ENCODE assay signal across 9 mouse cellular contexts in genomic region chr19:55218741-55219221, GRCm38 (mm10). TPM values are rescaled to one million over a fixed set of nuclear protein-coding genes. Genes with fewer than 3 reads are reported as not detected.
A peak's percentile ranks its signal among the peaks of the same experiment; 100 is the strongest.
DNase-seq lines count a peak whose midpoint lies in the region; ATAC-seq lines count a peak whose summit lies in the region.
"Had no signal": no experiment of that assay in that cellular context is flagged by ENCODE, and none has a peak within 500 bp of the region (broad histone marks: within the 10 kb centered on the region; RNA-seq: fewer than 3 reads in every experiment).

No protein-coding gene starts in this region.

- no peak overlapping the region for H3K27ac ChIP-seq in heart, embryonic 15.5 days
- no peak overlapping the region for H3K27ac ChIP-seq in hindbrain, embryonic 16.5 days (ENCODE audit: low read depth, low read length)
- 0 out of 2 replicates have a peak overlapping the region, but pooled peaks have one; percentile 13 for H3K27ac ChIP-seq in midbrain, embryonic 14.5 days (replicated peaks; ENCODE audit: low read depth, low read length)

- H3K36me3 ChIP-seq in heart, embryonic 15.5 days = no peaks in the 10 kb centered on the region
- H3K36me3 ChIP-seq in hindbrain, embryonic 16.5 days (ENCODE audit: control insufficient read depth, insufficient read depth, low read length) = no peaks in the 10 kb centered on the region
- H3K36me3 ChIP-seq in midbrain, embryonic 14.5 days (ENCODE audit: control insufficient read depth, insufficient read depth, low read length) = no peaks in the 10 kb centered on the region
- H3K36me3 ChIP-seq: G1E had no signal

- intact Hi-C loops in heart, postnatal 10 days (cut with DNase I) = loop anchor here (1.0 to 2.0 kb wide), 2 partner anchors 36 to 87 kb away; no protein-coding TSS in a partner anchor

- no peaks in the 10 kb centered on the region for H3K9me3 ChIP-seq in heart, embryonic 15.5 days (replicated peaks)
- no peaks in the 10 kb centered on the region for H3K9me3 ChIP-seq in hindbrain, embryonic 16.5 days (ENCODE audit: control insufficient read depth, low read length)
- H3K9me3 ChIP-seq in midbrain, embryonic 14.5 days (ENCODE audit: control insufficient read depth, low read length) = no peaks in the 10 kb centered on the region
- H3K9me3 ChIP-seq: G1E had no signal

- peak overlapping the region; percentile 50; the same call in 1 of the 2 replicates for H3K9ac ChIP-seq in heart, embryonic 15.5 days
- H3K9ac ChIP-seq in hindbrain, embryonic 16.5 days (ENCODE audit: low read depth, low read length) = peak overlapping the region; percentile 60
- H3K9ac ChIP-seq in midbrain, embryonic 14.5 days (replicated peaks; ENCODE audit: low read length) = peak overlapping the region; percentile 37; the same call in 1 of the 2 replicates

- no peak for DNase-seq in heart, postnatal 10 days
- DNase-seq in c-Kit-negative CD71-positive TER-119-positive erythroid progenitor cells, embryonic 14.5 days (ENCODE audit: low read depth, low spot score) = peak; percentile 70
- no peak for DNase-seq in midbrain, embryonic 14.5 days
- DNase-seq in adrenal gland, adult 8-10 months = no peak
- DNase-seq in adrenal gland, adult 2 months = no peak
- no peak for DNase-seq in embryo, embryonic 10 days (ENCODE audit: low spot score)

- H3K4me1 ChIP-seq in heart, embryonic 15.5 days (replicated peaks) = peaks cover 19% of the 10 kb centered on the region
- peaks cover 3% of the 10 kb centered on the region; the same call in 1 of the 2 replicates for H3K4me1 ChIP-seq in hindbrain, embryonic 16.5 days (ENCODE audit: control insufficient read depth, insufficient read depth, low read depth, low read length)
- peaks cover 7% of the 10 kb centered on the region; the same call in 1 of the 2 replicates for H3K4me1 ChIP-seq in midbrain, embryonic 14.5 days (ENCODE audit: control insufficient read depth, insufficient read depth, low read length)

- H3K27me3 ChIP-seq in heart, embryonic 15.5 days = 0 out of 2 replicates have a peak, but pooled peaks cover under 1% of the 10 kb centered on the region
- H3K27me3 ChIP-seq in hindbrain, embryonic 16.5 days (replicated peaks; ENCODE audit: control insufficient read depth, insufficient read depth, low read length) = no peaks in the 10 kb centered on the region
- H3K27me3 ChIP-seq in midbrain, embryonic 14.5 days (ENCODE audit: control insufficient read depth, insufficient read depth, low read length) = no peaks in the 10 kb centered on the region

- peak overlapping the region; percentile 68 for H3K4me2 ChIP-seq in heart, embryonic 15.5 days
- peak overlapping the region; percentile 62 for H3K4me2 ChIP-seq in hindbrain, embryonic 16.5 days (ENCODE audit: low read length)
- peak overlapping the region; percentile 61 for H3K4me2 ChIP-seq in midbrain, embryonic 14.5 days (ENCODE audit: low read length)

- 9% methylated on average over 12 of the region's 12 CpGs for WGBS in heart, embryonic 15.5 days
- WGBS in hindbrain, embryonic 16.5 days = 22% methylated on average over 12 of the region's 12 CpGs
- 10% methylated on average over 12 of the region's 12 CpGs for whole genome bisulfite sequencing in midbrain, embryonic 14.5 days

- no peak; the same call in 1 of the 2 replicates for ATAC-seq in heart, embryonic 15.5 days (replicated peaks; ENCODE audit: insufficient number of reproducible peaks, insufficient read depth, low FRiP score, low read depth)
- peak; percentile 46 for ATAC-seq in hindbrain, embryonic 16.5 days
- ATAC-seq in midbrain, embryonic 14.5 days (ENCODE audit: low FRiP score, low TSS enrichment) = no peak

- H3K4me3 ChIP-seq in heart, embryonic 15.5 days = peak overlapping the region; percentile 53
- peak overlapping the region; percentile 38 for H3K4me3 ChIP-seq in hindbrain, embryonic 16.5 days (ENCODE audit: low read length)
- peak overlapping the region; percentile 34 for H3K4me3 ChIP-seq in midbrain, embryonic 14.5 days (replicated peaks; ENCODE audit: low read depth, low read length)

RNA-seq across cellular contexts. Expression of gene Gucy2g, which starts 22.3 kb away (rescaled TPM):
- not detected in 2 replicates for polyA plus RNA-seq in heart, embryonic 15.5 days (2015; fragmentation: Nextera tagmentation; extraction: Ambion mirVana)
- total RNA-seq in heart, postnatal 10 days (2021) = under 1 TPM in 1 of 2 experiments, not detected in 1; 0.07 TPM
- 0.05 and 0.06 TPM in 2 replicates for polyA plus RNA-seq in hindbrain, embryonic 16.5 days (2015; fragmentation: Nextera tagmentation; extraction: Ambion mirVana)
- polyA plus RNA-seq in midbrain, embryonic 14.5 days (2014; fragmentation: Nextera tagmentation; extraction: Ambion mirVana) = 0.07 and 0.18 TPM in 2 replicates
- total RNA-seq in adrenal gland, adult 8-10 months (2022) = not detected
- total RNA-seq in adrenal gland, adult 2 months (2021) = not detected
- 0.03 TPM in 1 of 2 replicates, not detected in the other for polyA plus RNA-seq in adrenal gland, adult 2 months (2012; rRNA removed)
- polyA plus RNA-seq: G1E had no signal

RNA-seq across cellular contexts. Expression of gene Acsl5, which starts 33.0 kb away (rescaled TPM):
- 26.3 and 41.1 TPM in 2 replicates for polyA plus RNA-seq in heart, embryonic 15.5 days (2015; fragmentation: Nextera tagmentation; extraction: Ambion mirVana)
- 10 to 100 TPM; 17.0 to 18.9 TPM for total RNA-seq in heart, postnatal 10 days (2021)
- 19.7 and 20.1 TPM in 2 replicates for polyA plus RNA-seq in hindbrain, embryonic 16.5 days (2015; fragmentation: Nextera tagmentation; extraction: Ambion mirVana)
- 7.3 and 12.6 TPM in 2 replicates for polyA plus RNA-seq in midbrain, embryonic 14.5 days (2014; fragmentation: Nextera tagmentation; extraction: Ambion mirVana)
- total RNA-seq in adrenal gland, adult 8-10 months (2022) = 100 to 1,000 TPM in 1 of 4 experiments, 10 to 100 TPM in 3; 47.1 to 132 (median 70.1) TPM
- 100 to 1,000 TPM in 1 of 2 experiments, 10 to 100 TPM in 1; 86.1 to 324 TPM for total RNA-seq in adrenal gland, adult 2 months (2021)
- 7.4 and 10.4 TPM in 2 replicates for polyA plus RNA-seq in adrenal gland, adult 2 months (2012; rRNA removed)

RNA-seq across cellular contexts. Expression of gene Tectb, which starts 38.2 kb away (rescaled TPM):
- polyA plus RNA-seq in heart, embryonic 15.5 days (2015; fragmentation: Nextera tagmentation; extraction: Ambion mirVana) = not detected in 2 replicates
- under 1 TPM in 1 of 2 experiments, not detected in 1; 0.31 TPM for total RNA-seq in heart, postnatal 10 days (2021)
- 0.17 TPM in 1 of 2 replicates, not detected in the other for polyA plus RNA-seq in hindbrain, embryonic 16.5 days (2015; fragmentation: Nextera tagmentation; extraction: Ambion mirVana)
- 0.65 and 0.68 TPM in 2 replicates for polyA plus RNA-seq in midbrain, embryonic 14.5 days (2014; fragmentation: Nextera tagmentation; extraction: Ambion mirVana)
- under 1 TPM in 2 of 4 experiments, not detected in 2; 0.55 to 0.66 TPM for total RNA-seq in adrenal gland, adult 8-10 months (2022)
- total RNA-seq in adrenal gland, adult 2 months (2021) = under 1 TPM; 0.41 to 0.89 TPM
- 0.04 TPM in 1 of 2 replicates, not detected in the other for polyA plus RNA-seq in adrenal gland, adult 2 months (2012; rRNA removed)
- polyA plus RNA-seq: G1E had no signal
